Mouse (Mus musculus) lung, postnatal 0 days (tissue): ENCODE results near the gene Nbeal2. TPM values are rescaled to one million over a fixed set of nuclear protein-coding genes. Genes with fewer than 3 reads are reported as not detected.

Source experiments
- ATAC-seq: fragments of 200-750 bp; cut with Nextera tagmentation; 2 replicates; pipeline ENCODE4 v1.8.0; 2017; ENCODE audit warnings: moderate library complexity
- DNase-seq: peaks from one replicate; pipeline ENCODE4 v3.0.0-alpha.2; 2016; ENCODE audit warnings: low spot score
- H3K27ac ChIP-seq: fragments of 300-500 bp; sonication (generic); 2 replicates; pipeline ENCODE4 v1.5.1; 2014; ENCODE audit warnings: antibody characterized with exemption, mild to moderate bottlenecking, low read length, mixed read lengths
- H3K27me3 ChIP-seq: fragments of 300-500 bp; sonication (generic); replicated peaks from 2 replicates; pipeline ENCODE4 v1.6.1; 2014; ENCODE audit warnings: low read length, mixed read lengths; ENCODE audit not compliant: insufficient read depth
- H3K36me3 ChIP-seq: fragments of 300-500 bp; sonication (generic); 2 replicates; pipeline ENCODE4 v1.6.1; 2014; ENCODE audit warnings: low read length, mixed read lengths; ENCODE audit not compliant: insufficient read depth
- H3K4me1 ChIP-seq: fragments of 300-500 bp; sonication (generic); 2 replicates; pipeline ENCODE4 v1.6.1; 2014; ENCODE audit warnings: antibody characterized with exemption, low read depth, low read length, mixed read lengths; ENCODE audit not compliant: insufficient read depth
- H3K4me2 ChIP-seq: fragments of 300-500 bp; sonication (generic); replicated peaks from 2 replicates; pipeline ENCODE4 v1.6.1; 2014; ENCODE audit warnings: low read depth, mild to moderate bottlenecking, low read length, moderate library complexity, mixed read lengths
- H3K4me3 ChIP-seq: fragments of 300-500 bp; sonication (generic); 2 replicates; pipeline ENCODE4 v1.5.1; 2014; ENCODE audit warnings: low read depth, low read length
- H3K9ac ChIP-seq: fragments of 300-500 bp; sonication (generic); replicated peaks from 2 replicates; pipeline ENCODE4 v1.6.1; 2014; ENCODE audit warnings: low read depth, mild to moderate bottlenecking
- H3K9me3 ChIP-seq: fragments of 300-500 bp; sonication (generic); 2 replicates; pipeline ENCODE4 v1.6.1; 2016; ENCODE audit warnings: low read length, mixed read lengths
- CTCF ChIP-seq: IDR thresholded peaks from 2 replicates; pipeline ENCODE4 v1.5.1; 2016; ENCODE audit warnings: antibody characterized with exemption, mild to moderate bottlenecking
- EP300 ChIP-seq: IDR thresholded peaks from 2 replicates; pipeline ENCODE4 v1.6.1; 2016; ENCODE audit warnings: antibody characterized with exemption, mild to moderate bottlenecking, control low read depth
- WGBS: fragments of 180-500 bp; shearing (Covaris S2); extraction: QIAGEN DNeasy Blood & Tissue Kit; methylation state at CpG from one replicate; pipeline ENCODE4 v1.1.7; 2014; 5-methylcytosine and 5-hydroxymethylcytosine counted together
- polyA plus RNA-seq: library from polyadenylated mRNA; unstranded; fragments of >200 nt; fragmentation: Nextera tagmentation; extraction: Ambion mirVana; gene quantifications from 2 replicates; pipeline ENCODE4 v1.2.1, GENCODE M21; 2015

The Nbeal2 gene
- polyA plus RNA-seq, 1 experiment from 2014 or later, result 6.2 TPM

DNA sequence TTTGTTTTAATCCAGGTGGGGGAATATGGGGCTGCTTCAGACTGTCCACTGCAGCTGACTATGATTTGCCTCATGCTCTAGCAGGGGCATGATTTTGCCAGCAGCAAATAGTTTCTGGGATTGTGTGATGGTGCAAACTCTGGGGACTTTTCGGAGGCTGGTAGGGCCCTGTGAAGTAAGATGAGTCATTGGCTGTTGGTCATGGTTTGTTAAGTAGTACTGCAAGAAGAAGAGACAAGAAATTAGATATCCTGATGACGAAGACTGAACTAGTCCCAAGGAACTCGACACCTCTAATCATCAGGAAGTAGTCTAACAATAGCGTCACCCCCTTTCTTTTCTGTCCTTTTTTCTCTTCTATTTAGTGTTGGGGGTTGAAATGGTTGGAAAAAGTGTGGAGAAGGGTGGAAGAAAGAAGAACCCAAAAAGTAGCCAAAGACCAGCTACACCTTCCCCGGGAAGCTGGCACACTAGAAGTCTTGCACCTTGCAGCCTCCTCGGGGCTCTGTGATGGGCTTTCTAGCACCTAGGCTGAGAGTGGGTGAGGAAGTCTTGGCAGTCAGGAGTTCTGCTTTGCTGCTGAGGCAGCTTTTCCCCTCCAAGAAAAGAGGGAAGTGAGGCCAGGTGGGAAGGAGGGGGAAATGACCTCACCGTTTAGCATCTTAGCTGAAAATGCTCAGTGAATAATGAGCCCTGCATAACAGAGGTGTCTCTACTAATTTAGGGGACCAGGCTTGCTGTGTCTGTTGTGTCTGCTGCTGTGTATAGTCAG, 27.0 kb upstream of the Nbeal2 start:
- Histone ChIP-seq H3K9ac (no peak overlapping the region), H3K27ac (0 out of 2 replicates have a peak overlapping the region, but pooled peaks have one; percentile 20), H3K4me1 (peaks cover 32% of the 10 kb centered on the region), H3K4me3 (no peak overlapping the region), H3K36me3 (peaks cover 5% of the 10 kb centered on the region), H3K27me3 (no peaks in the 10 kb centered on the region), H3K9me3 (no peaks in the 10 kb centered on the region), H3K4me2 (no peak overlapping the region)
- ATAC-seq (no peak), DNase-seq (no peak)
- 75% methylated on average over 7 of the region's 7 CpGs for WGBS
- no peak for TF ChIP-seq CTCF
- no peak for TF ChIP-seq EP300

GRCm38 (mm10) chr9:110678886-110679285, 24.9 kb upstream of the Nbeal2 start:
- Histone ChIP-seq H3K9me3 (no peaks in the 10 kb centered on the region), H3K4me3 (no peak overlapping the region), H3K27ac (no peak overlapping the region), H3K9ac (no peak overlapping the region), H3K27me3 (no peaks in the 10 kb centered on the region), H3K4me1 (peaks cover 16% of the 10 kb centered on the region), H3K36me3 (peaks cover 5% of the 10 kb centered on the region), H3K4me2 (no peak overlapping the region)
- ATAC-seq (no peak), DNase-seq (no peak)
- WGBS, result 67% methylated on average over 5 of the region's 5 CpGs
- no peak for TF ChIP-seq EP300
- no peak for TF ChIP-seq CTCF

DNA sequence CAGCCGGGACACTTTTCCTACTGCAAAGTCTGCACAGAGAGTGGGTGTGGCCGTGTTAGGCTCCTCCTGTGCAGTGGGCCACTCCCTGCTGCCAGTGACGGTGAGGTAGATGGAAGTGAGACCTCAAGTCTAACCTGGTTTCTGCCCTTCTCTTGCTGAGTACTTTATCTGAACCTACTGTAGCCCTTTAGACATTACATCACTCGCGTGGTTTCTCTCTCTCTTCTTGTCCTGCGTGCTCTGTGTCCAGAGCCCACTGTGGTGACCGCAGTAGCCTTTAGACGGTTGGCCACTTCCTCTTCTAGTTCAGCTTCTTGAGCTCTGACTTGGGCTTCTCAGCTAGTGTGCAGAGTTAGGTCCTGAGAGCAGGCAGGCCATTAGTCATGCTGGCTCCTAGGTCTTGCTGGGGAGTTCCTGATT, 22.5 kb upstream of the Nbeal2 start:
- ATAC-seq (peak; percentile 47), DNase-seq (peak; percentile 65)
- WGBS, result 64% methylated on average over 8 of the region's 8 CpGs
- peaks cover 17% of the 10 kb centered on the region for H3K4me1 ChIP-seq
- no peaks in the 10 kb centered on the region for H3K27me3 ChIP-seq
- no peaks in the 10 kb centered on the region for H3K9me3 ChIP-seq
- peak overlapping the region; percentile 68 for H3K27ac ChIP-seq
- H3K4me2 ChIP-seq, result no peak overlapping the region
- H3K36me3 ChIP-seq, result peaks cover 5% of the 10 kb centered on the region
- no peak overlapping the region for H3K4me3 ChIP-seq
- TF ChIP-seq CTCF, result no peak
- no peak for TF ChIP-seq EP300
- H3K9ac ChIP-seq, result no peak overlapping the region

- Histone ChIP-seq H3K9me3 (no peaks in the 10 kb centered on the region), H3K9ac (0 out of 2 replicates have a peak overlapping the region, but pooled peaks have one; percentile 8), H3K4me1 (peaks cover 31% of the 10 kb centered on the region), H3K27me3 (no peaks in the 10 kb centered on the region), H3K36me3 (no peaks in the 10 kb centered on the region), H3K4me3 (no peak overlapping the region), H3K27ac (peak overlapping the region; percentile 83), H3K4me2 (peak overlapping the region; percentile 17)
- DNase-seq (peak; percentile 66), ATAC-seq (peak; percentile 72)
- TF ChIP-seq CTCF (0 out of 2 replicates have a peak, but pooled peaks have one; percentile 9), EP300 (no peak; the same call in 1 of the 2 replicates)
- WGBS, result 42% methylated on average over 10 of the region's 10 CpGs
These were observed 19.3 kb upstream of the Nbeal2 start for GRCm38 (mm10) chr9:110673107-110673752.

DNA sequence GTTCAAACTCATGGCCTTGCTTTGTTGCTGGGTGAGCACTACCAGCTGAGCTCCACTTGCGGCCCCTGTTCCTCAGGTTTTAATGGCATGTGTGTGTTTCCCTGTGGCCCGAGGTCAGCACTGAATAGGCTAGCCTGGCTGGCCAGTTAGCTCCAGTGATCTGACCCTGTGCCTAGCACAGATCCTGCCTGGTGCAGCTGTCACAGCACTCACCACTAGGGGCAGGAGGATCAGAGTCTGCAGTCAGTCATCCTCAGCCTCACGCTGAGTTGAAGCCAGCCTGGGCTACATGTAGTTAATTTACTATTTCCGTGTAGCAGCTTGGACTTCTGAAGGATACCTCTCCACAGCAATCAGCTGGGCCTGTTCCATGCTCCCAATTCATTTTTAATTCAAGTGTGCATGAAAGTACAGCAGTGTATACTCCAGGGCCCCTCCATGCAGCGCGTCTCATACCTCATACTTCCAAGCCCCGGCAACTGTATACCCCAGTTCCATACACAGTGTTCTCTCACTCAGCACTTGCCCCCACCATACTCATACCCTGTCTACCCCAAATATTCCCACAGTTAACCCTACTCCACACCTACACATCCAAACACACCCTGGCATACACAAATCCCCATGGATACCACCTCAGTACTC, 18.6 kb upstream of the Nbeal2 start:
- 0 out of 2 replicates have a peak overlapping the region, but pooled peaks have one; percentile 8 for H3K9ac ChIP-seq
- 58% methylated on average over 7 of the region's 7 CpGs for WGBS
- peak overlapping the region; percentile 83 for H3K27ac ChIP-seq

DNA sequence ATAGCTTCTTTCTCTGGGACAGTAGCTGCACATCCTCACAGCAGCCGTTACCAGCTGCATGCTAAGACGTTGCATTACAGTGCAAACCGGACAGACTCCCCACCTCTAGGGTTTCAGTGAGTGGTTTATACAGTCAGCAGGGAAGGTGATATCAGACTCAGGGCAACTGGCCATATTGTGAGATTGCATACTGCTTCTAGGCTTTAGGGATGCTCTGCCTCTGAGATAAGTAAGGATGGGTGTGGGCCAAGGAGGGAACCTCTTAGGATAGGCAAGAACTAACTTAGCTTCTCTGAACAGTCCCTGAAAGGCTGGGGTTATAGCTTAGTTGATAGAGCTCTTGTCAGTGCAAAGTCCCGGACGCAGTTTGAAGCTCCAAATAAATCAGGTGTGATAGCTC, 15.8 kb upstream of the Nbeal2 start:
- Histone ChIP-seq H3K4me2 (no peak overlapping the region), H3K36me3 (no peaks in the 10 kb centered on the region), H3K27ac (no peak overlapping the region), H3K9me3 (no peaks in the 10 kb centered on the region), H3K27me3 (no peaks in the 10 kb centered on the region), H3K4me1 (peaks cover 56% of the 10 kb centered on the region), H3K4me3 (no peak overlapping the region), H3K9ac (no peak overlapping the region)
- TF ChIP-seq EP300, result no peak
- TF ChIP-seq CTCF, result no peak
- ATAC-seq (no peak), DNase-seq (no peak)
- WGBS, result 74% methylated on average over 5 of the region's 5 CpGs

More for the DNA sequence above, 18.6 kb upstream of the Nbeal2 start:
- TF ChIP-seq CTCF (peak; percentile 88), EP300 (no peak)
- H3K27me3 ChIP-seq, result no peaks in the 10 kb centered on the region
- H3K4me2 ChIP-seq, result 0 out of 2 replicates have a peak overlapping the region, but pooled peaks have one; percentile 17
- peak; percentile 56 for DNase-seq
- H3K9me3 ChIP-seq, result no peaks in the 10 kb centered on the region
- H3K4me1 ChIP-seq, result peaks cover 34% of the 10 kb centered on the region
- no peaks in the 10 kb centered on the region for H3K36me3 ChIP-seq
- H3K4me3 ChIP-seq, result no peak overlapping the region
- peak; percentile 52 for ATAC-seq
